Mouse (Mus musculus): Measurements from ENCODE around the gene Gtf3c4. TPM values are rescaled to one million over a fixed set of nuclear protein-coding genes. Genes with fewer than 3 reads are reported as not detected.

The Gtf3c4 gene
- 6.9 and 8.9 TPM in 2 replicates for polyA plus RNA-seq (2015; fragmentation: Nextera tagmentation; extraction: Ambion mirVana)

GRCm38 (mm10) chr2:28840222-28840951, at the start of gene Gtf3c4, which contains the start of gene Ddx31:
TSS of gene Gtf3c4 (minus strand) at chr2:28840360.
TSS of gene Ddx31 (plus strand) at chr2:28840406.
- no peaks in the 10 kb centered on the region for H3K9me3 ChIP-seq (replicated peaks)
- under 1% methylated on average over 63 of the region's 63 CpGs for WGBS

GRCm38 (mm10) chr2:28884914-28885313, 44.8 kb upstream of the Gtf3c4 start:
- Histone ChIP-seq H3K4me1 (replicated peaks) (no peaks in the 10 kb centered on the region), H3K4me3 (no peak overlapping the region), H3K36me3 (peaks cover 27% of the 10 kb centered on the region), H3K4me2 (no peak overlapping the region), H3K9ac (no peak overlapping the region), H3K9me3 (replicated peaks) (no peaks in the 10 kb centered on the region), H3K27me3 (no peaks in the 10 kb centered on the region), H3K27ac (no peak overlapping the region)
- 84% methylated on average over 4 of the region's 4 CpGs for WGBS
- no peak for ATAC-seq (replicated peaks; ENCODE audit: insufficient number of reproducible peaks, insufficient read depth, low FRiP score, low read depth)

More at GRCm38 (mm10) chr2:28840222-28840951, at the start of gene Gtf3c4, which contains the start of gene Ddx31:
- H3K27me3 ChIP-seq = no peaks in the 10 kb centered on the region
- H3K27ac ChIP-seq = peak within 1 kb of the TSS; percentile 81
- peak within 1 kb of the TSS; percentile 85 for H3K4me2 ChIP-seq
- peaks cover 8% of the 10 kb centered on the region for H3K36me3 ChIP-seq
- peak within 1 kb of the TSS; percentile 97 for H3K9ac ChIP-seq
- ATAC-seq (replicated peaks; ENCODE audit: insufficient number of reproducible peaks, insufficient read depth, low FRiP score, low read depth) = peak; percentile 94
- peak within 1 kb of the TSS; percentile 63 for H3K4me3 ChIP-seq
- H3K4me1 ChIP-seq (replicated peaks) = peaks cover 42% of the 10 kb centered on the region

GRCm38 (mm10) chr2:28882826-28883485, 42.8 kb upstream of the Gtf3c4 start:
- Histone ChIP-seq H3K9ac (no peak overlapping the region), H3K27me3 (no peaks in the 10 kb centered on the region), H3K4me2 (no peak overlapping the region), H3K9me3 (replicated peaks) (no peaks in the 10 kb centered on the region), H3K4me3 (no peak overlapping the region), H3K27ac (no peak overlapping the region), H3K4me1 (replicated peaks) (no peaks in the 10 kb centered on the region), H3K36me3 (peaks cover 28% of the 10 kb centered on the region)
- ATAC-seq (replicated peaks; ENCODE audit: insufficient number of reproducible peaks, insufficient read depth, low FRiP score, low read depth) = no peak
- WGBS = 78% methylated on average over 6 of the region's 6 CpGs

- no peaks in the 10 kb centered on the region for H3K27me3 ChIP-seq
- no peak overlapping the region for H3K9ac ChIP-seq
- no peak for ATAC-seq (replicated peaks; ENCODE audit: insufficient number of reproducible peaks, insufficient read depth, low FRiP score, low read depth)
- H3K4me2 ChIP-seq = no peak overlapping the region
- no peak overlapping the region for H3K27ac ChIP-seq
- H3K4me1 ChIP-seq (replicated peaks) = no peaks in the 10 kb centered on the region
- H3K4me3 ChIP-seq = no peak overlapping the region
- no peaks in the 10 kb centered on the region for H3K9me3 ChIP-seq (replicated peaks)
- WGBS = 94% methylated on average over 3 of the region's 3 CpGs
- peaks cover 28% of the 10 kb centered on the region for H3K36me3 ChIP-seq
These were observed 41.9 kb upstream of the Gtf3c4 start for GRCm38 (mm10) chr2:28882047-28882446.

GRCm38 (mm10) chr2:28881275-28881674, 41.1 kb upstream of the Gtf3c4 start:
- Histone ChIP-seq H3K9me3 (replicated peaks) (no peaks in the 10 kb centered on the region), H3K4me1 (replicated peaks) (no peaks in the 10 kb centered on the region), H3K27me3 (no peaks in the 10 kb centered on the region), H3K27ac (no peak overlapping the region), H3K9ac (no peak overlapping the region), H3K4me2 (no peak overlapping the region), H3K4me3 (no peak overlapping the region), H3K36me3 (peaks cover 31% of the 10 kb centered on the region)
- WGBS = 86% methylated on average over 3 of the region's 3 CpGs
- ATAC-seq (replicated peaks; ENCODE audit: insufficient number of reproducible peaks, insufficient read depth, low FRiP score, low read depth) = no peak

GRCm38 (mm10) chr2:28875554-28875953, 35.4 kb upstream of the Gtf3c4 start:
- 87% methylated on average over 11 of the region's 11 CpGs for WGBS
- Histone ChIP-seq H3K27ac (no peak overlapping the region), H3K9ac (no peak overlapping the region), H3K4me2 (no peak overlapping the region), H3K4me1 (replicated peaks) (no peaks in the 10 kb centered on the region), H3K9me3 (replicated peaks) (no peaks in the 10 kb centered on the region), H3K36me3 (peaks cover 32% of the 10 kb centered on the region; the same call in 1 of the 2 replicates), H3K4me3 (no peak overlapping the region), H3K27me3 (no peaks in the 10 kb centered on the region)
- no peak for ATAC-seq (replicated peaks; ENCODE audit: insufficient number of reproducible peaks, insufficient read depth, low FRiP score, low read depth)

GRCm38 (mm10) chr2:28867495-28867894, 27.3 kb upstream of the Gtf3c4 start:
- Histone ChIP-seq H3K4me3 (no peak overlapping the region), H3K9me3 (replicated peaks) (no peaks in the 10 kb centered on the region), H3K4me2 (no peak overlapping the region), H3K36me3 (peaks cover 23% of the 10 kb centered on the region), H3K4me1 (replicated peaks) (no peaks in the 10 kb centered on the region), H3K27me3 (no peaks in the 10 kb centered on the region), H3K9ac (no peak overlapping the region), H3K27ac (no peak overlapping the region)
- ATAC-seq (replicated peaks; ENCODE audit: insufficient number of reproducible peaks, insufficient read depth, low FRiP score, low read depth) = no peak
- WGBS = 69% methylated on average over 7 of the region's 7 CpGs

- H3K4me1 ChIP-seq (replicated peaks) = no peaks in the 10 kb centered on the region
- no peak overlapping the region for H3K27ac ChIP-seq
- no peaks in the 10 kb centered on the region for H3K9me3 ChIP-seq (replicated peaks)
- no peak overlapping the region for H3K4me2 ChIP-seq
- no peaks in the 10 kb centered on the region for H3K27me3 ChIP-seq
- H3K9ac ChIP-seq = no peak overlapping the region
- H3K36me3 ChIP-seq = peaks cover 48% of the 10 kb centered on the region
- ATAC-seq (replicated peaks; ENCODE audit: insufficient number of reproducible peaks, insufficient read depth, low FRiP score, low read depth) = no peak
- H3K4me3 ChIP-seq = no peak overlapping the region
These were observed 23.7 kb upstream of the Gtf3c4 start for GRCm38 (mm10) chr2:28863857-28864256.

GRCm38 (mm10) chr2:28860678-28861423, 20.7 kb upstream of the Gtf3c4 start:
- H3K4me1 ChIP-seq (replicated peaks) = no peaks in the 10 kb centered on the region
- H3K36me3 ChIP-seq = peaks cover 68% of the 10 kb centered on the region
- H3K4me3 ChIP-seq = no peak overlapping the region
- H3K27me3 ChIP-seq = no peaks in the 10 kb centered on the region
- H3K9ac ChIP-seq = no peak overlapping the region
- no peaks in the 10 kb centered on the region for H3K9me3 ChIP-seq (replicated peaks)
- no peak overlapping the region for H3K4me2 ChIP-seq
- no peak for ATAC-seq (replicated peaks; ENCODE audit: insufficient number of reproducible peaks, insufficient read depth, low FRiP score, low read depth)
- 97% methylated on average over 8 of the region's 8 CpGs for WGBS
- H3K27ac ChIP-seq = no peak overlapping the region

GRCm38 (mm10) chr2:28859303-28859702, 19.1 kb upstream of the Gtf3c4 start:
- no peak overlapping the region for H3K27ac ChIP-seq
- peaks cover 65% of the 10 kb centered on the region for H3K36me3 ChIP-seq
- WGBS = 86% methylated on average over 4 of the region's 4 CpGs
- no peak overlapping the region for H3K9ac ChIP-seq
- ATAC-seq (replicated peaks; ENCODE audit: insufficient number of reproducible peaks, insufficient read depth, low FRiP score, low read depth) = no peak
- H3K4me3 ChIP-seq = no peak overlapping the region
- H3K9me3 ChIP-seq (replicated peaks) = no peaks in the 10 kb centered on the region
- no peaks in the 10 kb centered on the region for H3K4me1 ChIP-seq (replicated peaks)
- no peaks in the 10 kb centered on the region for H3K27me3 ChIP-seq
- no peak overlapping the region for H3K4me2 ChIP-seq

- Histone ChIP-seq H3K9me3 (replicated peaks) (no peaks in the 10 kb centered on the region), H3K27ac (no peak overlapping the region), H3K27me3 (no peaks in the 10 kb centered on the region), H3K4me3 (no peak overlapping the region), H3K9ac (no peak overlapping the region), H3K4me2 (no peak overlapping the region), H3K36me3 (peaks cover 49% of the 10 kb centered on the region), H3K4me1 (replicated peaks) (no peaks in the 10 kb centered on the region)
- no peak for ATAC-seq (replicated peaks; ENCODE audit: insufficient number of reproducible peaks, insufficient read depth, low FRiP score, low read depth)
- WGBS = 88% methylated on average over 2 of the region's 2 CpGs
These were observed 15.6 kb upstream of the Gtf3c4 start for GRCm38 (mm10) chr2:28855773-28856172.
